Mouse (Mus musculus) megakaryocyte-erythroid progenitor cell, adult 5-6 weeks (primary cell): ENCODE data around the gene Dmgdh. TPM values are rescaled to one million over a fixed set of nuclear protein-coding genes. Genes with fewer than 3 reads are reported as not detected.

Experiments used
- ATAC-seq: replicated peaks from 2 replicates; pipeline ENCODE4 v1.8.0; 2016; ENCODE audit warnings: mild to moderate bottlenecking, inconsistent platforms; ENCODE audit not compliant: severe bottlenecking, poor library complexity, low FRiP score, low TSS enrichment
- total RNA-seq, 2 experiments: library from RNA; stranded (forward) in 1 of 2; stranded (reverse) in 1 of 2; fragments of 200-1000, 215-1000 nt in 1 of 2; fragments of >200 nt in 1 of 2; fragmentation: Nextera tagmentation in 1 of 2; gene quantifications; 2 replicates each; pipeline ENCODE4 v1.2.3; 2014 to 2017

The Dmgdh gene
- total RNA-seq, 2 experiments from 2014 or later: not detected

DNA sequence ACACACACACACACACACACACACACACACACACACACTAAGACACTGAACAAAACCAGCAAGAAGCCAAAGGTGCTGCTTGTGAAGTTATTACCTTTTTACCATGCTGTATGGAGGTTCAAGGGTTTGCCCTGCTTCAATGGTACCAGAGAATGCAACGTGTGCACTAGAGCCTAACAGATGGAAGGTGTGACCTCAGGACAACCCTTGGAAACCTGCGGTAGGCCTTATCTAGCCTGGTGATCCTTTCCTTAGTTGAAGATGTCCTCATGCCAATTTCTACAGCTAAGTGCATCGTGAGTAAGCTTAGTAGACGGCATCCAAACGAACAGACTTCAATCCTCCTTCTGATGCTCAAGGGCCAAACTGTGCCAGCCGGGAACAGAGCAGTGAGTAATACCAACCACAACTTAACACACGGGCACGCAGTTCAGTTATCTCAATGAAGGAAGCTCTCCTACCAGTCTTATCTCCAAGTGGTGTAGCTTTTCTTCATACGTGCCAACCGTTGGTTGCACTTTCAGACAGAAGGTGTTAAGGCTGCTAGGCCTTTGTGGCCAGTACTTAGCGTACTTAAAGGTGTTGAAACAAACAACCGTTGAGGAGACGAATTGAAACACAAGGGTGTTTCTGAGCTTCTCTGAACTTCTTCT lies 90.2 kb downstream of the Dmgdh start:
- peak; percentile 72 for ATAC-seq

GRCm38 (mm10) chr13:93771031-93771587 lies 96.9 kb downstream of the Dmgdh start:
- ATAC-seq: peak; percentile 60

DNA sequence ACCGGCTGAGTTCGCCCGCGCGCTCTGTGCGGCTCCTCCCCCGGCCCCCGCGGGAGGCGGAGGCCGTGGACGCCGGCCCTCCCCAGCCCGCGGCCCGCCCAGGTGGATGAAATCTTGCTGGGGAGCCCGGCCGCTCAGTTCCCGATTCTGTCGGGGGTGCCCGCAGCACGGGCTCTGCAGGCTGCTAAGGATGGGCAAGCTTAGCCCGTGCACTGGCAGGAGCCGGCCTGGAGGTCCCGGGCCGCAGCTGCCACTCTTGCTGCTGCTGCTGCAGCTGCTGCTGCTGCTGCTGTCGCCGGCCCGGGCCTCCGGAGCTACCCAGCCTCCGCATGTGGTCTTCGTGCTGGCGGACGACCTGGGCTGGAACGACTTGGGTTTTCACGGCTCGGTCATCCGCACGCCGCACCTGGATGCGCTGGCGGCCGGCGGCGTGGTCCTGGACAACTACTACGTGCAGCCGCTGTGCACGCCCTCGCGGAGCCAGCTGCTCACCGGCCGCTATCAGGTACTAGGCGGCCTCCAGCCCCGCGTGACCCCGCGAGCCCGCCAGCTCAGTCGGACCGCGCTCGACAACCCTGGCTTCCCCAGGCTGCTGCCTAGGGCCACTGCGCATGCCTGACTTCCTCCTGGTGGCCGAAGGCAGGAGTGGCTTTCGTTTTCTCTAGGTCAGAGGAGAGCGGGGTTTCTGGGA lies 97.5 kb downstream of the Dmgdh start, which contains the start of gene Arsb:
Gene Arsb, plus strand, starts transcription at position 43 of the 691 bp plus-strand sequence.
- peak; percentile 91 for ATAC-seq

- no peak; the same call in 1 of the 2 replicates for ATAC-seq
These were observed 98.0 kb downstream of the Dmgdh start for GRCm38 (mm10) chr13:93772279-93772636.

DNA sequence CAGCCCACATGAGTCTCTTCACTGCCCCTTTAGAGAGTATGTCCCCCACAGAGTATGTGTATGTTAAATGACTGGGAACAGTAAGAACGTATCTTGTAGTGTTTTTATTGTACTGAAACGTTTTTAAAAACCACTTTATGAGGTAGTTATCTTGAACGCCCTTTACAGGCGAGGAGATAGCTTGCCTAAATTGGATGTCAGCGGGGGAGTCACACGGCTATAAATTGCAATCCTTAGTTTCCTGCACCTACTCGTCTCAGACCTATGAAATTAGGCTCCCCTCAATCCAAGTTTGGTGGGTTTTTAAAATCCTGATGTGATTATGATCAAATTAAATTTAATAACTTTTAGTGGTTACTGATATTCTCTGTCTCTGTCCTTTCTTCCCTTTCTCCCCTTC lies 98.6 kb downstream of the Dmgdh start:
- ATAC-seq: no peak

GRCm38 (mm10) chr13:93773704-93774315 lies 99.6 kb downstream of the Dmgdh start:
- no peak for ATAC-seq

DNA sequence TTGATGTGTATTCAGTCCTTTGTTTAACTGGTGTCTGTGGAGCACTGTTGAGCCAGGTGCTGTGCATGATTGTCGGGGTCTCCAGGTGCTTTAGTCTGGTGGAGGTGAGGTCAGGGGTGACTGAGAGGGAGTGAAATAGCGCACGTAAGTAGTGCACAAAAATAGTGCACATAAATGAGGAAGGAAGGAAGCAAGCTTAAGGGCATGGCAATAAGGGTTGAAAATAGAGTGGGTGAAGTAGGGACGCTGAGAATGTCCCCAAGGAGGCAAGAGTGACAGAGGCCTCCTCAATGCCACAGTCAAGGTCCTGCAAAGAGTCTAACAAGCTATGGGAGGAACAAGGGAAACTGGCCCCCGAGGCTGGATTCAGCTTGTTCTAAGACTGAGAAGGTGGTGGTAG lies 108.6 kb downstream of the Dmgdh start:
- ATAC-seq: no peak

DNA sequence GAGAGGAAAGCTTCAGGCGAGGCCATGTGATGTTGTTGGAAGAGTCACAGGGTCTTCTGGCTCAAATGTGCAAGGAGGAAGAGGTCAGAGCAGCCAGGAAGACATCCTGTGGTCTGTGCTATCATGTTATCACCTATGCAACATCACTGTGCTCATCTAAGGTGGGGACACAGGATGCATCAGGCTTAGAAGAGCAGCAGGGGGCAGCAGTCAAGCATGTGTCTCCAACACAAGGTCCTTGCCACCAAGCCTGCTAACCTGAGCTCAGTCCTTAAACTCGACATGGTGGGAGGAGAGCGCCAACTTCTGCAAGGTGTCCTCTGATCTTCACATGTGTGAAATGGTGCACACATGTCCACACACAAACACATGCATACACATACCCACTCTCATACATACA lies 111.1 kb downstream of the Dmgdh start:
- ATAC-seq: peak; percentile 82

GRCm38 (mm10) chr13:93786051-93786450 lies 111.8 kb downstream of the Dmgdh start:
- ATAC-seq: no peak

- no peak for ATAC-seq
These were observed 113.4 kb downstream of the Dmgdh start for GRCm38 (mm10) chr13:93787647-93788046.

GRCm38 (mm10) chr13:93792945-93793642 lies 118.9 kb downstream of the Dmgdh start:
- peak; percentile 50; the same call in 1 of the 2 replicates for ATAC-seq

DNA sequence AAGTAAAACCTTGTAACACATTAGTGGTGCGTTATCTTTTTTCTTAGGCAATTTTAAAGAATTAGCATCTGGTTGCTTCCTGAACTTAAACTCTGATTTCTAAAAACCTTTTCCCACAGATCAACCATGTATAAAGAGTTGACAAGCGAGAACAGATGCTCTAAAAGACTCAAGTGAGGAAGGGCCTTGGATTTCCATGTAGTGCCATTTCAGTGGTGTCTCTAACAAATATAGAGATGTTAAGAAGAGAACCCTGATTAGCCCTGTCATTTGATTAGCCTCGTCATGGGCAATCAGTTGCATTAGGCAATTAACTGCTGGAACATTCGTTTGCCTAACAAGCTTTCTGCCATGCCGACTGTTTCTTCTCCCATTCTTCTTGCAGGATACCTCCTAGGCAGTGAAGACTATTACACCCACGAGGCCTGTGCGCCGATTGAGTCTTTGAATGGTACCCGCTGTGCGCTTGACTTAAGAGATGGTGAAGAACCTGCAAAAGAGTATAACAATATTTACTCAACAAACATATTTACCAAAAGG lies 119.5 kb downstream of the Dmgdh start:
- ATAC-seq: no peak

DNA sequence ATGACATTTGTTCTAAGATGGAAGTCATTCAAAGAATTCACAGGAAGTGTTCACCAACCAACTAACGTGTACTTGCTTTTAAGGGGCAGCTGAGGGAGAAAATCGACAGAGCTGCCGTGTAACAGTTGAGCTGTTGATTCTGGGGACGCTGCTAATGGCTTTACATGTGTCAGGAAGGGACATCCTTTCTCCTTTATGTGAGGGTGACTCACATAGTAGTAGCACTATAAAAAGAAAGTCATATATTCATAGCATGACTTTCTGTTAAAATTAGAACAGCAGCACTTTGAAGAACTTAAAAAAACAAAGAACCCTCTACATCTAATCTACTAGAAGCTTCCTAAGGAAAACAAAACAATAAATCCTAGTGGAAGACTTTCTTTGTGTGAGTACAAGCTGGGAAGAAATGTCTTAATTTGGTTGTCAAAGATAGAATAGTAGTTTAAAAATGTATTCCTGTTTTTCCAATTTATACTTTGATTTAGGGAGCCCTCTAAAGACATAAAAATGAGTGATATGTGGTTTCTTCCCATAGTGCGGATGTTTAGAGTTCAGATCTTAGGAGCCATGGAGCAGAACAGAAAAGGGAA lies 122.9 kb downstream of the Dmgdh start:
- ATAC-seq: no peak

Other genes starting within 250 kb of the Dmgdh start
- 20.7 and 24.9 TPM in 2 replicates for gene Jmy, start 174.6 kb upstream of the Dmgdh start, total RNA-seq (2014; fragmentation: Nextera tagmentation)
- 18.2 and 26.9 TPM in 2 replicates for gene Jmy, start 174.6 kb upstream of the Dmgdh start, total RNA-seq (2017)
- not detected in 2 replicates for gene Bhmt, start 36.5 kb upstream of the Dmgdh start, total RNA-seq (2014; fragmentation: Nextera tagmentation)
- not detected in 2 replicates for gene Bhmt, start 36.5 kb upstream of the Dmgdh start, total RNA-seq (2017)
- not detected in 2 replicates for gene Bhmt2, start 131 bp upstream of the Dmgdh start, total RNA-seq (2014; fragmentation: Nextera tagmentation)
- gene Bhmt2, start 131 bp upstream of the Dmgdh start, total RNA-seq (2017): not detected in 2 replicates
- gene Arsb, start 97.2 kb downstream of the Dmgdh start, total RNA-seq (2014; fragmentation: Nextera tagmentation): 12.6 and 16.0 TPM in 2 replicates
- gene Arsb, start 97.2 kb downstream of the Dmgdh start, total RNA-seq (2017): 3.3 and 3.9 TPM in 2 replicates